Mouse (Mus musculus) layer of hippocampus, postnatal 14 days (tissue): Measurements from ENCODE around the gene Vpreb1. TPM values are rescaled to one million over a fixed set of nuclear protein-coding genes. Genes with fewer than 3 reads are reported as not detected.
A peak's percentile ranks its signal among the peaks of the same experiment; 100 is the strongest.
"Not testable (repeated sequence)": the region's sequence is repeated elsewhere in the genome, so short reads cannot be mapped to it uniquely, and the experiment has no call there.

Experiments
- DNase-seq, 2 experiments: peaks; one replicate each; pipeline ENCODE4 v3.0.0; 2021 to 2022; ENCODE audit warnings: low spot score in 2 of 2, mixed read lengths in 1 of 2
- total RNA-seq, 2 experiments: library from RNA; stranded (reverse); gene quantifications; 2 replicates each; pipeline ENCODE4 v1.2.3; 2021

Vpreb1 gene
- total RNA-seq, 2 experiments from 2014 or later: 1.8 TPM; not detected in 1

DNA sequence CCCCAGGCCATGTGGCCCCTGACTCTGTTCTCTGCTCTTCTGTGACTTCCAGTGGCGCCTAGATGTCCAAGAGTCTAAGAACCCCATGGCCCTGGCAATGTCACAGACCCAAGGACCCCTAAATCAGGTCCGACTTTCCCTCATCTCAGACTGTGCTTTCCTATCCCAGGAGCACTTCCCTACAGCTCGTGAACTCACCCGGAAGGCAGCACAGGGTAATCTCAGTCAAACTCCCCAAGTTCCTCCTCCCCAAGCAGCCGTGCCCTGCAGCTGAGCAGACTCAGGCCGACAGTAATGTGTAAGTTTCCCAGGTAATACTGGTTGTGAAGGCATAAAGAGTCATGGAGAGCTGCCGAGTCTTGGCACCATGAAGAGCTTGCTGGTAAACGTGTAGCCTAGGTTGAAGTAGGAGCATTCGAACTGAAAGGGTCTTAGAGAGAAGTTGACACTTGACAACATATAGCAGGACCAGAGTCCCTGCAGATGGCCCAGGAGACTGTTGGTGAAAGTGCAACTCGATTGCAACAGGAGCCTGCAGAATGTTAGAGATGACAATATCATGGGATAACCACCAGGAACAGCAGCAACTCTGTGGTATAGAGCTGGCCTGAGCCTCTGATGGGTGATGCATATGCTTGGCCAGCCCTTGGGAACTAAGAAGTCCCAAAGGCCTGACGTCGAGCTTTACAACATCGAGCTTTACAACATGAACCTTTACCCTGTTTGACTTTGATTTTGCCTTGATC is 13.7 kb downstream of the Vpreb1 start:
- no peak for DNase-seq

DNA sequence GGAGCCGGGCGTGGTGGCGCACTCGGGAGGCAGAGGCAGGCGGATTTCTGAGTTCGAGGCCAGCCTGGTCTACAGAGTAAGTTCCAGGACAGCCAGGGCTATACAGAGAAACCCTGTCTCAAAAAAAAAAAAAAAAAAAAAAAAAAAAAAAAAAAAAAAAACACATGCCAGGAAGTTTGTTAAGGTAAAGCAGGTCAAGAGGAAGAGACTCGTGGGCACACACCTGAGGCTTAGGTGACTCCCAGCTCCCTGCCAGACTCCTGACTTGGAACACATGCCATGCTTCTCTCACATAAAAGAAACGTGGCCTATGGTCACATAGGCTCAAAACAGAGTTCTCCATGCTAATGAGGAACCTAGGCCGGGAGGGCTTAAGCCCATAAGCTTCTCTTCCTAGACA is 14.6 kb downstream of the Vpreb1 start:
- DNase-seq: not testable (repeated sequence)

DNA sequence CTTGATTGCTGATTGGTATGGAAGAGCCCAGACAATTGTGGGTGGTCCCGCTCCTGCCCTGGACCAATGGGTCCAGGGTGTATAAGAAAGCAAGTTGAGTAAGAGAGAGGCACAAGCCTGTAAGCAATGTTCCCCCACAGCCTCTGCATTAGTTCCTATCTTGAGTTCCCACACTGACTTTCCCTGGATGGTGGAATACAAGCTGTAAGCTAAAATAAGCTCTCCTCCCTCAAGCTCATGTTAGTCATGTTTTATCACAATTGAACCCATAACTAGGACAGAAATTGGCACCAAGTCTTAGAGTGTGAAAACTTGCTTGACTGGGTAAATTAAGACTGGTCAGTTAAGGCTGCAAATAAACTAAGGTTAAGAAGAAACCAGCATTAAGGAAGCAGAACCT is 15.1 kb downstream of the Vpreb1 start:
- DNase-seq: no peak

DNA sequence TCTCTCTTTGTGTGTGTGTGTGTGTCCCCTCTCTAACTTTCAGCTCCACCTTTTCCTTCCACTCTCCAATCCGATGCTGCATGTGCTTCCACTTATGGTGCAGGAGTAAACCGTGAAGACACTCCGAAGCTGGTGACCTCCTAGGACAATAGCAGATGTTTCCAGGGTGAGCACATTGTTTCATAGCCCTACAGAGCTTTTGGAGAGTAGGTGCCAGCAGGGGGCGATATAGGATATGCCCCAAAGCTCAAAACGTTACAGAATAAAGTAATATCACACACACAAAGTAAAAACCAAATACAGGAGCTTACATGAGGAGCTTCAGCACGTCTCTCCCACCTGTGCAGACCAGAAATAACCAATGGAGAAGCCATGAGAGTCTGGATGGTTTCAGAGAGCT is 15.8 kb downstream of the Vpreb1 start:
- DNase-seq: peak in 1 of 2 experiments; percentile 28

DNA sequence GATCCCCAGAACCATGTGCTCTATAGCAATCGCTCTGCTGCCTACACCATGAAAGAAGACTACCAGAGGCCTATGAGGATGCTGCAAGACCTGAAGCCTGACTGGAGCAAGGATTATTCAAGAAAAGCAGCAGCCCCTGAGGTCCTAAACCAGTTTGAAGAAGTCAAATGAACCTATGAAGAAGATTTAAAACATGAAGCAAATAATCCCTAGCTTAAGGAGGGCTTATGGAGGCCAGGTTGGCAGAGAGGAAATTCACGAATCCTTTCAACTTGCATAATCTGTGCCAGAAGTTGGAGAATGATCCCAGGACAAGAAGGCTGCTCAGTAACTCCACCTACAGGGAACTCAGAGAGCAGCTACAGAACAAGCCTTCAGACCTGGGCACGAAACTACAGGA is 18.2 kb downstream of the Vpreb1 start:
- DNase-seq: no peak

DNA sequence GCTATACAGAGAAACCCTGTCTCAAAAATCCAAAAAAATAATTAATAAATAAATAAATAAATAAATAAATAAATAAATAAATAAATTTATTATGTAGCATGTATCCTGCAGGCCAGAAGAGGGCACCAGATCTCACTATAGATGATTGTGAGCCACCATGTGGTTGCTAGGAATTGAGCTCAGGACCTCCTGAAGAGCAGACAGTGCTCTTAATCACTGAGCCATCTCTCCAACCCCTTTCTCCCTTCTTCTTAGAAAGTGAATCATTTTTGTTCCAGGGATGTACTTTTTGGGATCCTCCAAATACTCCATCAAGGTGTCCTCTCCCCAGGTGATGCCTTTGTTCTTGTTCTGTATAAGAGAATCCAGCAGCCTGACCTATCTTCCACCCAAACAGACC is 21.4 kb downstream of the Vpreb1 start:
- no peak for DNase-seq

DNA sequence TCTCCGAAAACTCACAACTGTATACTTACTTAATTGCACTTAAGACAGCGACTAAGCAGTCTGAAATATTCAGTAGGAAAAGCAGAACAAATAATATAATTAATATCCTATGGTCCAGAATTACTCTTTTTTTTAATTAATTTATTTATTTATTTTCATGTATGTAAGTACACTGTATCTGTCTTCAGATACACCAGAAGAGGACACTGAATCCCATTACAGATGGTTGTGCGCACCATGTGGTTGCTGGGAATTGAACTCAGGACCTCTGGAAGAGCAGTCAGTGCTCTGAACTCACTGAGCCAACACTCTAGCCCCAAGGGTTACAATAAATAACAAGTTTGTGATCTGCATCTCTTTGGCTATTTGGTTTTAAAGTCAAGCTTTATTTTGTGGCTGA is 41.0 kb downstream of the Vpreb1 start:
- no peak for DNase-seq

DNA sequence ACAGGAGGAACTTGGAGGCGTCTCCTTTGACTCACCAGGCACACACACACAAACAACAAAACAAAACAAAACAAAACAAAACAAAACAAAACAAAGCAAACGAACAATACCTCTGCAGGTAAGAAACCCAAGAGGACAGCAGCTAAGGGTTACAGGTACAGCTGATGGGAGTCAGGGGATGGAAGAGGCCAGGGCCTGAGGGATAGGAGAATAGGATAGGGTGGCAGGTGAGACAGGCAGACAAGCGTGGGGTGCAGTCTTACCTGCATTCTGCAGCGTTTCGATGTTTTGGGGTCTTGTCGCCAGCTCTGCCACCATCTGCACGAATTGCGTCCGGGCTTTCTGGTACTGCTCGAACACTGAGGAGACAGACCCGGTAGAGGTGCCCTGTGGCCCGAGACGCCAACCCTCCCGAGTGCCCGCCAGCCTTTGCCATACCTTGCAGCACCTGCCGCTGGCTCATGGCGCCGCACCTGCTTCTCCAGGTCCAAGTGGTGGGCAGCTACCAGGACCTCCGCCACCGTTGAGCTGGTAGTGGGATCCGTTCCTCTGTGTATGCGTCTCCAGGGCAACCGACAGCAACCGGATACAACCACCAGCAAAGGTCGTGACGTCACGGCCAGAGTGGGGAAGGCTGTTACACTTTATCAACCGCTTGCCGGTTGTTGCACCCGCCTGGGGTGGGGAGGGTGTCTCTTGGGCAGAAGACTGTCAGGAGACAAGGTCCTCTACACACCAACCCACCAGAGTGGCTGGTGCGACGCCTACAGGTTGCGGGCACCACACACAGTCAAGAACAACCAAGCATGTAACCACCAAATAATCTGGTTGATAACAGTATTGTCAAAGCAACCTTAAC is 41.7 kb downstream of the Vpreb1 start, which contains the start of gene Spag6l:
Gene Spag6l (minus strand): TSS at position 700 of the 859 bp plus-strand sequence.
- DNase-seq: peak; percentile 51 to 62

DNA sequence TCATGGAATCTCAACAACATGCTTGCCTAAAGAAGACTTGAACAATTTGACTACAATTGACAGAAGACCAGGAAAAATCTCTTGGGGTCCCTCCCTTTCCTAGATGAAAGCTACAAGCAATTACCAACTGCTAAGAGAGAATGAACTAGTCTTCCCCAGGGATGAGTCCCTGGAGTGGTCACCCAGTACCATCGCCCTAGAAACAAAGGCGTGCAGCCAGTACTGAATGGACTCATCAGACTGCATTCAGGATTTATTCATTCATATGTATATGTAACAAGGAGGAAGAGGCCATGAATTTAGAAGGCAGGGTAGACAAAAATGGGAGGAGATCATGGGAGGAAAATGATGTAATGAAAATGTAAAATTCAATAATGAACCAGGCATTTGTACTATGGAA is 44.4 kb downstream of the Vpreb1 start:
- DNase-seq: no peak

DNA sequence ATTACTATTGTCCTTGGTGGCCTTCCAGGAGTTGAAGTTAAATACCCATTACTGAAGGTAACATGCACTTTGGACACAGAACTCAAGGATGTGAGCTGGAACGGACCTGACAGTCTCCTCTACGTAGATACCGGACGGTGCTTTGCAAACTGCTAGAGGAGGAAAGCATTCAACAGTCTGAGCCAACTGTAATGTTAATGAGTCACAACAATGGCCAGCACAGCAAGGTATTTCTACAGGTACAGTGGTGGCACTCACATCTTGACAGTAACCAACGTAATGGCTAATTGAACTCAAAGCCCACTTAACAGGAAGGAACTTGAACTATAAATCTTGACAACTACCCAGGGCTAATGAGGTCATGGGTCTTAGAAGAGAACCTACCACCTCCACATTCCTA is 45.2 kb downstream of the Vpreb1 start:
- no peak for DNase-seq

Other genes starting within 250 kb of the Vpreb1 start
- gene Olfr19, start 194.4 kb downstream of the Vpreb1 start, total RNA-seq: not detected
- gene Spag6l, start 41.4 kb downstream of the Vpreb1 start, total RNA-seq: 10 to 100 TPM; 11.3 to 13.6 TPM
- not detected for gene Igll1, start 6.9 kb downstream of the Vpreb1 start, total RNA-seq
- gene Top3b, start 107 bp downstream of the Vpreb1 start, total RNA-seq: 10 to 100 TPM; 57.9 to 67.3 TPM
- gene Ppm1f, start 25.6 kb upstream of the Vpreb1 start, total RNA-seq: 10 to 100 TPM; 29.2 to 31.6 TPM
- gene Mapk1, start 112.5 kb upstream of the Vpreb1 start, total RNA-seq: 100 to 1,000 TPM; 453 to 458 TPM
- gene Ypel1, start 198.9 kb upstream of the Vpreb1 start, total RNA-seq: 10 to 100 TPM; 40.6 to 50.1 TPM
- gene Ppil2, start 240.4 kb upstream of the Vpreb1 start, total RNA-seq: 10 to 100 TPM; 89.8 to 89.9 TPM